Mouse (Mus musculus): ENCODE data around the gene Plpp4.

The Plpp4 gene

DNA sequence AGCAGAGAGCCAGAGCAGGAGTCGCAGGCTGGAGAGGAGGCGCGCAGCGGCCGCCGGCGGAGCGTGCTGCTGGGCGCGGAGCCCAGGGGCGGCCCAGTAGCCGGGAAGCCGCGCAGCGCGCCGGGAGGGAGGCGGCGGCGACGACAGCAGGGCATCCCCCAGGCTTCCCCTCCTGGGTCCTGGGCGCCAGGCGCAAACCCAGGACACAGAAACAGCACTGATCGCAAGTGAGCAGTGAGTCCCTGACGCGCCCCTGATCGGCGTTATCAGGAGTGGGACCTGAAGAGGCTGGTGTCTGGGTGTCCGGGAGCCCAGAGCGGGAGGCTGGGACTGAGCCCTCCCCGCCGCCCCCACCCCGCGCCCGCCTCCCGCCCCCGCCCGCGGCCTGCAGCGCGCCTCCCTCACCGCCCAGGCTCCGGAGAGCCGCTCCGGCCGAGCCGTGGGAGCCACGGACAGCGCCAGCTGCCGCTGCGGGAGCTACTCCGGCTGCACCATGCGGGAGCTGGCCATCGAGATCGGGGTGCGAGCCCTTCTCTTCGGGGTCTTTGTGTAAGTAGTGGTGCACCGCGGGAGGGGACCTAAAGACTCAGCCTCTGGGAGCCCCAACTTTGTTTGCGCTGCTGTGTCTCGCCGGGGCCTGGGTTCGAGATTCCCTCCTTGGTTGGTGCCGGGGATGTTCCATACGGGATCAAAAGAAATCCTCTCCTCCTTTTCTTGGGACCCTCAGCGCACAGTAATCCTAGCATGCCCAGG, at the start of gene Plpp4:
Gene Plpp4 (plus strand): TSS at position 411 of the 753 bp plus-strand sequence.
- DNase-seq (ENCODE audit: low read depth, low spot score): no peak

DNA sequence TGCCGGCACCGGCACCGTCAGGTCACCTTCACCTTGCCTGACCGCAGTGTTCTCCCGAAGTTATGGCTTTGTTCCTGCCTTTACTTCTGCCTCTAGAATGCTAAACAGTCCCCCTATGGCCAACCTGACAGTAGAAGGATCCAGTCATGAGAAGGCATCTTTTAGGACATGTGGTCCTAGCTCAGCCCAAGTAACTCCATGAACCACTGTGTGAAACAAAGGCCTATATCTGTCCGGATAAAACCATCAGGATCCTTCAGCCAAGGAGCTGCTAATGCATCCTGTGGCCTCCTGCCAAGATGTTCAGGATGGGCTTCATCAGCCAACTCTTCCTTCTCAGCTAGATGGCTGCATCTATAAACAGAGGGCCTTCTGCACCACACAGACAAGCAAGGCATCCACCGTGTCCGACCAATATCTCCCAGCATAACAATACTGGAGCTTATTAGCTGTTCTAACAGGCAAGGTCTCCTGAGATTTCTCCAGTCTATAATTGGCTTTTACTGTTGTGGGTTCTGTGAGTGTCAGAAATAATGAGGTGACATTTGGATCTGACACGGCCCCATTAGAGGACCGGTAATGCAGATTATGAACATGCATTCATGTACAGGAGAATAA, 40.8 kb upstream of the Plpp4 start:
- DNase-seq (ENCODE audit: low read depth, low spot score): no peak

DNA sequence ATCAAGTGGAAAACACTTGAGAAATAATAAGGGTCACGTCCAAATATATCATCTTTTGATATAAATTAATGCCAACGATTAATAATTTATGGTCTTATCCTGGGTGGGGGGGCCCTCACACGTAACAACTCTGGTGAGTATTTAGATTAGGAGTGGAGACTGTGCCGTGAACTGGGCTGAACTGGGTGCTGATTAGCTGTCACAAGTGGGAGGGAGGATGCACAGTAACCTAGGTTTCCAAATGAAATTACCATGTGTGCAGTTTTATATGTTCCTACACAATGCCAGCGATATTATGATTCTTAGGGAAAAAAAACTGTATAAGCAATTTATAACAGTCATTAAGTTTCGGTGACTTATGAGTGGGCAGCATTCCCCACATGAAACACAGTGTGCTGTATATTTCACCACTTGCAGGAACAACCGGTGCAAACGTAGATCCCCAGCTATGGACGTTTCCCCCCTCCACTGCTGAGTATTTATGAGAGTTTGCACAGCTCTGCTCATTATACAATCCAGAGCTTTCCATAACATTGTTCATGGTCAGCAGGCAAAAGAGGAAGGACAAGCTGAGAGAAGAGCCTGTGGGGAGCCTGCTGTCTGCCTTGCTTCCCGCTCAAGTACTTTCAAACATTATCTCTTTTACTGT, 40.2 kb upstream of the Plpp4 start:
- no peak for DNase-seq (ENCODE audit: low read depth, low spot score)

DNA sequence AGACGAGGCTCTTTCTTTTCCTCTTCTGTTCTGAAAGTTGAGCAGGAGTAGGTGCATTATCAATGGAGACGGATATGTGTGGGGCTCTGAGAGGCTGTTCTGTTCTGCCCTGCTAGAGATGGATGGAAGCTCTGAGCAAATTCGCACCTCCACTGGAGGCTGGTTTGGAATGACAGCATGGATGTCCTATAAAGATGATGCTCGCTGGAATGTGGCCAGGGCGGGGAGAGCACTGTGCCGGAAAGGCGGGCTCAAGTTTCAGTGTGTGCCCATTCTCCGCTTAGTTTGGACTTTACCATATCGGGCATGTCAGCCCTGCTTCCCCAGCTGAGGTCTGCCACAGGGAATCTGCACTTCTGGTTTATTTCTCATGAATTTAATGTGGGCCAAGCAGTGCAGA, 35.9 kb upstream of the Plpp4 start:
- DNase-seq (ENCODE audit: low read depth, low spot score): no peak

DNA sequence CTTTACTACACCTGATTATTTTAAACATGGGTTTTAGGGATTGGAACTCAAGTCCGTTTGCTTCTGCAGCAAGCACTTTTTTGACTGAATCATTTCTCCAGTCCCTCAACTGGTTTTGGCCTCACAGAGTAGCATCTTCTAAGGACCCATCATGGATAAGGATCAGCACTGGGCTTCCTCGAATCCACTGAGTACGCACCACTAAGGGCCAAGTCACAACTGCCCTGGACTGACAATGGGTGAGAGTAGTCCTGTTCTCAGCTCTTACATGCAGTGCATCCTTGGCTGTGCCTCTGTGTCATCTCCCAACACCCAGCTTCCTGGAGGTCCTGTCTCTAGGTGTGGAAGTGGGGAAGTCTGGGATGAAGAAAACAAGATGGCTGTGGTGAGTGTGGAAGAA, 35.2 kb upstream of the Plpp4 start:
- DNase-seq (ENCODE audit: low read depth, low spot score): no peak

GRCm38 (mm10) chr7:129235410-129235809, 21.4 kb upstream of the Plpp4 start:
- DNase-seq (ENCODE audit: low read depth, low spot score): no peak

- no peak for DNase-seq (ENCODE audit: low read depth, low spot score)
These were observed 20.8 kb upstream of the Plpp4 start for GRCm38 (mm10) chr7:129235995-129236394.

DNA sequence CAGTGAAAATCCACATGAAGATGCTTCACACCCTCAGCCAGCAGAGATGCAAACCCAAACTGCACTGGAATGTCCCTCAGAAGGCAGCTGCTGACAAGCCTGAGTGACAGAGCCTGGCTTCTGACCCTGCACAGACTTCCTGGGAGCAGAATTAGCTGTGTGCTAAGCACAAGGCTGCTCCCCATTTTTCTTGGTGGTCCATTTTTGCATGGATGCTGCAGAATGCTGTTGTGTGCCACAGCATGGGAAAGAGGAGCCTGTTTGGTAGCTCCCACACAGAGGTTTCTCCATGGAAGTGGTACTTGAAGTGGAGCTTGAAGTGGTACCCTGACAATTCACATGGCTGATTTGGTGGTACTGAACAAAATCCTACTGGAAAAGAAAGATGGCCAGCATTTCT, 5.8 kb upstream of the Plpp4 start:
- no peak for DNase-seq (ENCODE audit: low read depth, low spot score)

DNA sequence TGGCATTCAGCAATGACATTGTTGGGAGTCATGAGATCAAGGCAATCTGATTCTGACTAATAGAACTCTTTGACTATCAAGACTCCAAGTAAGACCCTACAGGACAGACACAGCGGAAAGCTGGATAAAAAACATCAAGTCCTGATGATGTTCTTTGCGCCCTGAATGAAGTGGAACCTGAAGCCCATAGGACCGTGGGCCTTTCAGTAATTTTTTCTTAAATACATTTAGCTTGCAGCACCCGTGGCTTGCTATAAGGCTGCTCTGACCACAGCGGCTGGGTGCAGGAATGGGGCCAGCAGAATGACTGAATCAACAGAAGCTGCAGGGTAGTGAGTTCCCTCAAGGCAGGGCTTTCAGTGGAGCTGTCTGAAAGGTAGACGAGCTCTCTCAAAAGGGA, 3.4 kb upstream of the Plpp4 start:
- DNase-seq (ENCODE audit: low read depth, low spot score): no peak

DNA sequence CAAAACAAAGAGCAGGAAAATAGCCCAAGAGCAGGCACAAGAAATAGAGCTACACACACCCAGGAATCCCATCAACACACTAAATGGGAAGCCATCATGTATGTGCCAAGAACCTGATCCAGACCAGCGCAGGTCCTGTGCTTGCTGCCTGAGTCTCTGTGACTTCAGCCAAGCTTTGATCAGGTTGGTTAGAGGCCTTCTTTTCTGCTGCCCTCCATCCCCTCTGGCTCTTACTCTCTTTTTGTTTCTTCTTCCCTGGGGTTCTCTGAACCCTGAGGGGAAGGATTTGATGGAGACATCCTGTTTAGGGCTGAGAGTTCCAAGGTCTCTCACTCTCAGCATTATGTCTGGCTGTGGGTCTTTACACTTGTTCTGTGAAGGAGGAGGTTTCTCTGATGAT, 2.7 kb upstream of the Plpp4 start:
- DNase-seq (ENCODE audit: low read depth, low spot score): no peak

DNA sequence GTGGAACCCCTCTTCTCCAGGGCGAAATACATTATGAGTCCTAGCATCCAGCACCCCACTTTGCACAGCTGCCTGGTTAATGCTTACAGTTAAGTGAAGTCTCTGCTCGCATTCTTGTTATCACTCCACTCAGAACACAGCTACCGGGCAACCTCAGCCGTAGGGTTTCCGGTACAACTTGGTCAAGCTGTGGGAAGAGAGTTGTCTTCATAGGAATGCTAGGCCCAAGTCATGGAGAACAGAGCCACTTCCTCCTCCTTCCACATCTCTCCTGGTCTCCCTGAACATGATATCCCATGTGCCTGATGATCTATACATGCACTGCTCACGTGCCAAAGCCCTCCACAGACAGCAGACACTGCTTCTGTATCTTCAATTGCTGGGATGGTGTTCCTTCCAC, 1.4 kb upstream of the Plpp4 start:
- DNase-seq (ENCODE audit: low read depth, low spot score): no peak

- no peak for DNase-seq (ENCODE audit: low read depth, low spot score)
These were observed 665 bp downstream of the Plpp4 start for GRCm38 (mm10) chr7:129257374-129258018.

DNA sequence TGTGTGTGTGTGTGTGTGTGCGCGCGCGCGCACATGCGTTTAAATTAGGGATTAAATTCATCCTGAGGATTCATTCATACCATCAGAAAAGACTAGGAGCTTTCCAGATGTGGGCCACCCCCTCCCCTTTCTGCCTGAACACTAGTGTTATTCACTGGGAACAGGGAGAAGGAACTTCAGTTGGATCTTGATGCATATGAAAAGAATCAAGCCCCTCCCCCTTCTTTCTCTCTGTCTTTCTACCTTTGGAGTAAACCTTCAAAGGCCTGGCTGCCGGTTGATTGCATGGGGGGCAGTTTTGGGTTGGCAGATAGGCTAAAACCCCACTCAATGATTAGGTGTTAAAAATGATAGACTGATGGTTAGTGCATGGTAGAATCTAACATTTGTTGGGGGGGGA, 1.5 kb downstream of the Plpp4 start:
- no peak for DNase-seq (ENCODE audit: low read depth, low spot score)

DNA sequence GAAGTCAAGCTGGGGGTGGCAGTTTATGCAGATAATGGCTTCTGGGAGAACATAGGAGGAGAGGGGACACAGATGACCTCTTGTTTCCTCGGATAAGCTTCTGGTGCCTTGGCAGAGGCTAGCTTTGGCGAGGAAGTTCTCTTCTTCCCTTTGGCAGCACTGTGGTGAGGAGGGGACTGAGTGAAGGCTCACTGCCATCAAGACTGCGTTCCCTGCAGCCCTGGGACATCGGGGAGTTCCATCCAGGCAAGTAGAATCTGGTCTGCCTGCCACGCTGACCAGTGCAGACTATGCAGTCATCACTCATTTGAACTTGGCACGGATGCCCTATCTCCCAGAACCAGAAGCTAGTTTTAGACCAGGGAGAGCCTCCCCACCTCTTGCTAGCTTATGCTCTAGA, 2.4 kb downstream of the Plpp4 start:
- DNase-seq (ENCODE audit: low read depth, low spot score): no peak

DNA sequence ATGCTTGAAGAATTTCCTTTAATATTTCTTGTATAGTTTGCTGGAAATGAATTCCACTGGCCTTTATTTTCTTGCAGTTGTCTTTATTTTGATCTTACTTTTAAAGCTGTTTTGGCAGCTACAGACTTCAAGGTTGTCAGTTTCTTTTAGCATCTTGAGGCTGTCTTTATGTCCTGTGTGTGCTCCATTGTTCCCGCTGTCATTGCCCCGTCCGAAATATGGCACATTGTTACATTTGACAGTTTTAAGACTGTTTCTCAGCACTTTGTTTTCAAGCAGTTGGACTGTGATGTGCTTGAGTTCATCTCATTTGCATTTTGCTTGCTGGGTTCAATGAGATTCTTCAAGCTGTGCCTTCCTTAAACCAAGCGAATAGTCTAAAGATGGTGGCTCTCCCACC, 17.0 kb downstream of the Plpp4 start:
- DNase-seq (ENCODE audit: low read depth, low spot score): no peak

- DNase-seq (ENCODE audit: low read depth, low spot score): no peak
These were observed 17.9 kb downstream of the Plpp4 start for GRCm38 (mm10) chr7:129274726-129275125.

DNA sequence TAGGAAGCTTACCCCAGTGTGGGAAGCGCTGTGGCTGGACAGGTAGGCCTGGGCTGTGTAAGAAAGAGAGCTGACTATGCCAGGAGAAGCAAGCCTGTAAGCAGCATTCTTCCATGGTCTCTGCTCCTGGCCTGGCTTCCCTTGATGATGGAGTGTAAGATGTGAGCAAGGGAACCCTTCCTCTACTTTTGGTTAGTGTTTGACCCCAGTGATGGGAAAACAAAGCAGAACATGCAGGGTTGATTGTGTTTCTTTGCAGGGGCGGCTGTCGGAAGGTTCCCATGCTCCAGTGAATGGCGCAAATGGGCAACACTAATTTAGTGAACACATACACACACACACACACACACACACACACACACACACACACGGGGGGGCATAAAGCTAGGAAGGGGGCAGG, 20.9 kb downstream of the Plpp4 start:
- no peak for DNase-seq (ENCODE audit: low read depth, low spot score)

- DNase-seq (ENCODE audit: low read depth, low spot score): no peak
These were observed 22.0 kb downstream of the Plpp4 start for GRCm38 (mm10) chr7:129278801-129279200.

DNA sequence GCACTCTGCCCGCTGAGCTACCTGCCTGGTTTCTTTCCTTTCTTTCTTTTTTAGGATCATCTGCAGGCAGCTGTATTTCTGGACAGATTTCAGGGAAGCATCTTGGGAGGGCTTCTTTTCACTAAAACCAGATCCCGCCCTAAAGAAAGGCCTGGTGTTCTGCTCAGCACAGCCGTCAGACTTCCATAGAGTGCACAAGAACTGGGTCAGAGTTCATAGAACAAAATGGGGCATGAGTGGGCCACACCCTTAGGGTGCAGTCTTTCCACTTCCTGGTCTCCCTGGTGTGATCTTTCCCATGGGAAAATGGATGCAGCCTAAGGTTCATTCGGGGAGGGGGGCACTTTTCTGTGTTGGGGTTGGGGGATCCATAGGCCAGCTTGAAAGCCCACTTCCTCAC, 22.4 kb downstream of the Plpp4 start:
- DNase-seq (ENCODE audit: low read depth, low spot score): no peak

GRCm38 (mm10) chr7:129281966-129282365, 25.1 kb downstream of the Plpp4 start:
- DNase-seq (ENCODE audit: low read depth, low spot score): no peak

GRCm38 (mm10) chr7:129285186-129285868, 28.5 kb downstream of the Plpp4 start:
- DNase-seq (ENCODE audit: low read depth, low spot score): no peak

DNA sequence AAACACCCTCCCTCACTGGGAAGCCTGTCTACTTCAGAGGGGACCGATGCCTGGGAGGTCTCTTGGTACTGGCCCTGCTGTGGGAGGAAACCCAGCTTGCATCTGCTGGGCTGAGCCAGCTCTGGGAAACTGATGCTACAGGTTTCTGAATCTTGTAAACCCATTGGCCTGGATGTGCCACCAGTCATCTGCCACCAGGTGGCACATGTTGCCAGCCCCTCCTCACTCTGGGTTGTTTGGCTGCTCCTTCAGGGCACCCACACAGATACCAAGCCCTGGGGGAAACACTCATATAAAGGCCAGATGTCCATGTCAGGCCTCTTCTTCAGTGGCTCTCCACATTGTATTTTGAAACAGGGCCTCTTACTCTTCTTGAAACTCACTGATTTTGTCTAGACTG, 36.4 kb downstream of the Plpp4 start:
- no peak for DNase-seq (ENCODE audit: low read depth, low spot score)
